ENCODE assay signal across 7 mouse cellular contexts in genomic region chr5:23518673-23519072, GRCm38 (mm10).
DNase-seq lines count a peak whose midpoint lies in the region; ATAC-seq lines count a peak whose summit lies in the region.

No protein-coding gene starts in this region.

- no peaks in the 10 kb centered on the region for H3K27me3 ChIP-seq in midbrain, embryonic 13.5 days
- no peaks in the 10 kb centered on the region for H3K27me3 ChIP-seq in midbrain, embryonic 10.5 days (ENCODE audit: low read depth, poor library complexity, severe bottlenecking)
- no peaks in the 10 kb centered on the region for H3K27me3 ChIP-seq in forebrain, embryonic 15.5 days

- 80% methylated on average over 3 of the region's 3 CpGs for WGBS in midbrain, embryonic 13.5 days
- 92% methylated on average over 3 of the region's 3 CpGs for WGBS in midbrain, embryonic 10.5 days
- WGBS in forebrain, embryonic 15.5 days: 79% methylated on average over 3 of the region's 3 CpGs

- peaks cover 54% of the 10 kb centered on the region for H3K36me3 ChIP-seq in midbrain, embryonic 13.5 days
- peaks cover 58% of the 10 kb centered on the region for H3K36me3 ChIP-seq in midbrain, embryonic 10.5 days
- peaks cover 24% of the 10 kb centered on the region for H3K36me3 ChIP-seq in forebrain, embryonic 15.5 days

- H3K9me3 ChIP-seq in midbrain, embryonic 13.5 days: no peaks in the 10 kb centered on the region
- H3K9me3 ChIP-seq in midbrain, embryonic 10.5 days (replicated peaks): no peaks in the 10 kb centered on the region
- no peaks in the 10 kb centered on the region for H3K9me3 ChIP-seq in forebrain, embryonic 15.5 days

- no peak overlapping the region for H3K9ac ChIP-seq in midbrain, embryonic 13.5 days (replicated peaks)
- no peak overlapping the region for H3K9ac ChIP-seq in forebrain, embryonic 15.5 days (replicated peaks)

- 0 out of 2 replicates have a peak overlapping the region, but pooled peaks have one; percentile 32 for H3K27ac ChIP-seq in midbrain, embryonic 13.5 days
- no peak overlapping the region for H3K27ac ChIP-seq in midbrain, embryonic 10.5 days (replicated peaks)
- no peak overlapping the region for H3K27ac ChIP-seq in forebrain, embryonic 15.5 days (replicated peaks)

- ATAC-seq in midbrain, embryonic 13.5 days: 0 out of 2 replicates have a peak, but pooled peaks have one; percentile 13
- ATAC-seq in forebrain, embryonic 15.5 days (replicated peaks): no peak

- no peak overlapping the region for H3K4me2 ChIP-seq in midbrain, embryonic 13.5 days (replicated peaks)
- no peak overlapping the region for H3K4me2 ChIP-seq in forebrain, embryonic 15.5 days (replicated peaks)

- H3K4me3 ChIP-seq in midbrain, embryonic 13.5 days (replicated peaks): no peak overlapping the region
- H3K4me3 ChIP-seq in midbrain, embryonic 10.5 days: no peak overlapping the region
- H3K4me3 ChIP-seq in forebrain, embryonic 15.5 days: no peak overlapping the region

- H3K4me1 ChIP-seq in midbrain, embryonic 13.5 days (replicated peaks): peaks cover 15% of the 10 kb centered on the region
- H3K4me1 ChIP-seq in midbrain, embryonic 10.5 days: 0 out of 2 replicates have a peak, but pooled peaks cover 7% of the 10 kb centered on the region
- no peaks in the 10 kb centered on the region for H3K4me1 ChIP-seq in forebrain, embryonic 15.5 days

- DNase-seq in midbrain, embryonic 10.5 days (ENCODE audit: low spot score): no peak
- peak; percentile 33 to 61 for DNase-seq in cerebellum, postnatal 25 days
- peak; percentile 74 for DNase-seq in heart, postnatal 4 days
- DNase-seq in lung, postnatal 36 days: peak; percentile 48
- no peak for DNase-seq in ovary, postnatal 10 days (ENCODE audit: low spot score)

Comparison
In these comparisons a context has a peak if more than half of its experiments do, and no peak if none do; other contexts are left out.
1. DNase-seq: peak in cerebellum, postnatal 25 days (2 of 2), heart, postnatal 4 days (single experiment) and lung, postnatal 36 days (single experiment); none in midbrain, embryonic 10.5 days (single experiment) and ovary, postnatal 10 days (single experiment).